Mouse (Mus musculus): ENCODE results near the gene Tepp.
A peak's percentile ranks its signal among the peaks of the same experiment; 100 is the strongest.

Tepp gene

GRCm38 (mm10) chr8:95331720-95332436, 21.5 kb downstream of the Tepp start, which contains the start of the genes Zfp319 and Usb1:
Gene Zfp319 (minus strand): TSS chr8:95331950.
Gene Usb1 (plus strand): TSS chr8:95332284.
- DNase-seq, result peak; percentile 96

DNA sequence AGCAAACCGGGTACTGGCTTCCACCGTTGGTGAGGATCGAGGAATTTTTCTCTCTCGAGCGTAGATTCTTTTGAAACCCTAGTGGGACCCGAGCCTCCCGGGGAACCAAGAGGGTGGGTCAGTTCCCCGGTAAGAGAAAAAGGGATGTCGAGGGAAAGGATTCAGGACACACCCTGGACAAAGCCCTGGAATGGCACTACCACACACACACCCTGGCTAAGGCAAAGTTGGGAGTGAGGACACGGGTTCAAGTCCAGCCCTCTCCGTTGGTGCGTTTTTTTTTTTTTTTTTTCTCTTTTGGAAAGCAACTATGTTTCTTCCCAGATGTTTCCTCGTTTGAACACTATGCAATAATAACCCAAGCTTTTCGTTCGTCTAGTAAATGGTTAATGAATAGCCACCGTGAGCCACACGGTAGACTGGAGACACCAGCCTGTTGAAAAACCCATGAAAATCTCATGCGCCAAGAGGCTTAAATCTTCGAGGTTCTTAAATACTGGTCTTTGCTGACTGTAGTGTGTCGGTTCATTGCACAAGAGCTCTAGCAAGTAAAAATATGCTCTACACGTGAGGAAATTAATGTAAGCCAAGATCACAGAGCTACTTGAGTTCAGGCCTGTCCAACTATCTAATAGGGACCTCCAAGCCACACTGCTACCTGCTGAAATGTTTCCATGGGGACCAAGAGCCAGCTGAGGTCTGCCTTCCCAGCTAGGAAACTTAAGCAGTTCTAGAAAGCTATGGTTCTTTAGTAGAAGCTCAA, 22.3 kb downstream of the Tepp start:
- peak; percentile 34 for DNase-seq

DNA sequence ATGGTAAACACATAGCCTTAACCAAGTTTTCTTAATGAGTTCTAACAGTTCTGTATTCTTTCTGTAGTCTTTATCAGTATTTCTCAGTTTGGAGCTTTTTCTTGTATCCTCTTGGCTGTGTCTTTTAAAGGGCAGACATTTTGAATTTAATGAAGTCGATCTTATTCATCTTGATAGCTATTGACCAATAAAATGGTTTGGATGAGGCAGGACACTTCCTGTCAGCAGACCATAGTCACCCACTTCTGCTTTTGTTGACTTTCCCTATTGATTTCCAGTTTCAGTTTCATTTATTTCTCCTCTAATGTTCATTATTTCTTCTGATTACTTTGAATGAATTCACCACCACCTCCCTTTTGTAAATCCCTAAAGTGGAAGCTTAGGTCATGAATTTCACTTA, 25.3 kb downstream of the Tepp start:
- DNase-seq, result no peak

GRCm38 (mm10) chr8:95336363-95336762, 26.0 kb downstream of the Tepp start:
- DNase-seq, result no peak

- no peak for DNase-seq
Measured at GRCm38 (mm10) chr8:95341721-95342120, 31.4 kb downstream of the Tepp start.

DNA sequence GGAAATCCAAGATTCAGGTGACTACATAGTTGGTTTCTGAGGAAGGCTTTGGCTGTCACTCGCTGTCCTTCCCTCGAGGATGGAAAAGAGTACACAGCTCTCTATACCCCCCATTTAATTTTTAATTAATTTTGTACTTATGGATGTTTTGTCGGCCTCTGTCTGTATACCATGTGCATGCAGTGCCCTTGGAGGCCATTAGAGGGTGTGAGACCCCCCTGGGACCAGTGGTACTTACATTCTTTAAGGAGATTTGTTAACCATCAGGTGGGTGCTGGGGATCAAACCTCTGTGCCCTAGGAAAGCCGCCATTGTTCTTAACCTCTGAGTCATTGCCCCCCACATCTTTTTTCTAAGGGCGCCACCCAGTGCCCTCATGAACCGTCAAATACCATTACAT, 34.3 kb downstream of the Tepp start:
- no peak for DNase-seq

GRCm38 (mm10) chr8:95346643-95347545, 36.5 kb downstream of the Tepp start:
- DNase-seq, result peak; percentile 77

DNA sequence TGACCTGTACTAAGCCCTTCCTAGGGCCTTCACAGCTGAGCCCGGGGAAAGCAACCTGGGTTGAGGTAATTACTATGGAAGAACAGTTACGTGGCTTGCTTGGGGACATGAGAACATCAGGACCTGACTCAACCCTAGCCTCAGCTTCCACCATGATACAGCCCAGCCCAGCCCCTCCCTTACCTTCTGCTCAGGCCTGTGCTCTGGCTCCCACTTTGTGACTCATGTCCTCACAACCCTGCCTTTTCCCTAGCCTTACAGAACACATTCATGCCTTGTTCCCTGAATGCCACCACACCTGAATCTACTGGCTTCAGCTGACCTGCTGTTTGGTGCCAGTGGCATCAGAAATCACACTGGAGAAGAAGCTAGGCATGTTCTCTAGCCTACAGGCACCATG, 38.0 kb downstream of the Tepp start:
- no peak for DNase-seq

GRCm38 (mm10) chr8:95348811-95349630, 38.7 kb downstream of the Tepp start:
- DNase-seq, result peak; percentile 75

- DNase-seq, result no peak
Measured at GRCm38 (mm10) chr8:95351461-95351860, 41.1 kb downstream of the Tepp start.

- DNase-seq, result peak; percentile 80
Measured at GRCm38 (mm10) chr8:95352151-95352870, 41.9 kb downstream of the Tepp start, which contains the start of gene Mmp15. Gene Mmp15 (plus strand): TSS chr8:95352268.

DNA sequence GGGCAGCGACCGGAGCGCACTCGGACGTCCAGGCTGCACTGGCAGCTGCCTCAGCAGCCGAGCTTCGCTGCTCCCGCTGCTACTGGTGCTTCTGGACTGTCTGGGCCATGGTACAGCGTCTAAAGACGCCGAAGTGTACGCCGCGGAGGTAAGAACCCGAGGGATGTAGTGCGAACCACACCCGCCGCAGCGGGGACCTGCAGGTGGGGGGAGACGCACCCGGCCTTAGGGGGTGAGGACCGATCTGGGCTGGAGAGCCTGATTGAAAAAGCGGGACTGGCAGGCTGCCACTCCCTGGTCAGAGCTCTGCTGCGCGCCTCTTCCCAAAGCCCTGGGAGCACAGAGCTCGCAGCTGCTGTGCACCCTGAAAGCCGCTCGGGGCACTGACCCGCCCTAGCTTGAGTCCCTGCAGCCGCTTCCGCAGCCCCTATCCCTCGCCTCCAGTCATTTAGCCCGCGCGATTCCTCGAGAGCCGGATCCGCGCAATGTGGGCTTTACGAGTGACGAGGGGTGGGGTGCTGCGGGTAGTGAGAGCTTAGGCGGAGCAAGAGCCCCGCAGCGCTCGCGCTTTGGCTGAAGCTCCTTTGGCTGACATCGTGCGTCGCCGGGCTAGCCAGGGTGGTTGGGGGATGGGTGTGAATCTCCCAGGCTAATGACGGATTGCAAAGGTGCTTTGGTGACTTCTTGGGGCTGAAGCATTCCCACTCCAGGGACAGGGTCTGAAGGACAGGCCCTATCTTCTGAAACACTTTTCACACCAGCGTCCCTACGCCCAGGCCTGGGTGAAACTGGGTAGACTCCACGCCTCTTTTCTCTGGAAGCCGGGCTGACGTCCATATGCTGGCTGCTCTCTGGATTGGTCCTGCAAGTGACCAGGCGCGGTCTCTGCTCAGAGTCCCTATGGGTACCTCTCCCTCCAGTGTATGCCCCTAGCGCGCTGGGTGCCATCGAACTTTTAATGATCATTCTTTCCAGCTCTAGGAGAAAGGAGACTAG, 42.8 kb downstream of the Tepp start:
- DNase-seq, result peak; percentile 53

- DNase-seq, result no peak
Measured at GRCm38 (mm10) chr8:95354606-95355005, 44.2 kb downstream of the Tepp start.

- no peak for DNase-seq
Measured at GRCm38 (mm10) chr8:95358550-95359411, 48.4 kb downstream of the Tepp start.

GRCm38 (mm10) chr8:95360181-95361015, 50.0 kb downstream of the Tepp start:
- no peak for DNase-seq

DNA sequence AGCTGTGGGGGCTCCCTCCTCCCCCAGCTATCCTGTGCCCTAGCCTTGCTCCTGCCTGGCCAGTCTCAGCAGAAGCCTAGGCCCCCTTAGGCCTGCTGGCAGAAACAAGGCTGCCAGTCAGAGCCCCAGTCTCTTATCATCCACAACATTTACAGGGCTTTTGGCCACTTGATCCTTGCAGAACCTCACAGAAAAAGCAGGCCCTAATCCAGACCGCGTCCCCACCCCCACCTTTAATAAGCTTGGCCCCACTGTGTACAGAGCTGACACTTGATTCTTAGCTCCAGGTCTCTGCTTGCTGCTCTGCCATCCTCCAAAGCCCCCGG, 50.6 kb downstream of the Tepp start:
- DNase-seq, result no peak

- no peak for DNase-seq
Measured at GRCm38 (mm10) chr8:95362272-95362671, 51.9 kb downstream of the Tepp start.

DNA sequence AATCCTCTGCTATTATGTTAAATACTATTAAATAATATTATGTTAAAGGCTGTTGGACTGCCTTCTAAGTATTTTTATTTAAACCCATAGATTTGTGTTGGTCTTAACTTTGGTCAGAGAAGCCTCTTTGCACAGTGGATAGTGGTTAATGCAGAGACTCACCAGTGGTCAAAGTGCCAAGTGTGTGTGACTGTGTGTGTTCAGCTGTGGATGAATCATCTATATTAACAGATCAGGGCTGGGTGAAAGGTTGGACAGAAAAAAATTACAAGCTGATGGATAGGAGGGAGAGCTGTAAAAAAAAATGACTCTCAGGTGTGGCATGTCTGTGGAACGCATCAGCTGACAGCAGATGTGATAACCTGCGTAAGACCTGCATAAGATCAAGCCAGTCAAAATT, 53.5 kb downstream of the Tepp start:
- DNase-seq, result no peak

Measured in kidney, postnatal 14 days (tissue).